Mouse (Mus musculus): ENCODE measurements at regions not wholly inside any gene's neighbourhood (a gene's known extent, or its start where the extent isn't known, plus 50 kb on each side); places are given as distances from the start of the nearest gene placed in this dataset.

DNA sequence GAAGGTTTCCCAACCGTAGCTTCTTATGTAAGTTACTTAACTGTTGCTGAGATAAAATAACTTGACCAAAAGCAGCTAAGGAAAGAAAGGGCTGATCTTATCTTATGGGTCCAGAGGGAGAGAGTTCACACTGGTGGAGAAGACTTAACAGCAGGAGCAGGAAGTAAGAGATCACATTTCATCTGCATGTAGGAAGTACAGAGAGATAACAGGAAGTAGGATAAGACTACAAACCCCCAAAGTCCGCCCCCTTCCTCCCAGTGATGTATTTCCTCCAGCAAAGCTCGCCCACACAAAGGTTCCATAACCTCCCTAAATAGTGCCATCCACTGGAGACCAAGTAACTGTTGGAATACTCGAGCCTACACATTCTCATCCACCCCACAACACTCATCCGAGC, 79.2 kb upstream of the Tbc1d5 start:
- 85% methylated on average over 5 of the region's 5 CpGs for WGBS
- Histone ChIP-seq H3K9ac (ENCODE audit: low read length) (no peak overlapping the region), H3K27ac (replicated peaks; ENCODE audit: low read depth, low read length) (no peak overlapping the region), H3K4me1 (ENCODE audit: control insufficient read depth, insufficient read depth, low read length) (no peaks in the 10 kb centered on the region), H3K9me3 (ENCODE audit: control insufficient read depth, low read length) (no peaks in the 10 kb centered on the region), H3K4me3 (ENCODE audit: low read depth, low read length) (no peak overlapping the region), H3K36me3 (ENCODE audit: control insufficient read depth, insufficient read depth, low read length) (no peaks in the 10 kb centered on the region), H3K27me3 (ENCODE audit: control insufficient read depth, insufficient read depth, low read length) (no peaks in the 10 kb centered on the region), H3K4me2 (ENCODE audit: low read depth, severe bottlenecking) (no peak overlapping the region)
- DNase-seq (ENCODE audit: low spot score), result no peak
- no peak for ATAC-seq (ENCODE audit: insufficient number of reproducible peaks, low FRiP score, low TSS enrichment, low read depth)

- H3K27ac ChIP-seq (replicated peaks; ENCODE audit: low read depth, low read length), result no peak overlapping the region
- no peak overlapping the region for H3K4me3 ChIP-seq (ENCODE audit: low read depth, low read length)
- H3K9me3 ChIP-seq (ENCODE audit: control insufficient read depth, low read length), result no peaks in the 10 kb centered on the region
- ATAC-seq (ENCODE audit: insufficient number of reproducible peaks, low FRiP score, low TSS enrichment, low read depth), result no peak
- H3K4me1 ChIP-seq (ENCODE audit: control insufficient read depth, insufficient read depth, low read length), result no peaks in the 10 kb centered on the region
- no peak overlapping the region for H3K4me2 ChIP-seq (ENCODE audit: low read depth, severe bottlenecking)
- no peaks in the 10 kb centered on the region for H3K27me3 ChIP-seq (ENCODE audit: control insufficient read depth, insufficient read depth, low read length)
- WGBS, result 86% methylated on average over 6 of the region's 6 CpGs
- H3K9ac ChIP-seq (ENCODE audit: low read length), result no peak overlapping the region
- no peaks in the 10 kb centered on the region for H3K36me3 ChIP-seq (ENCODE audit: control insufficient read depth, insufficient read depth, low read length)
- DNase-seq (ENCODE audit: low spot score), result no peak
These were observed 69.4 kb upstream of the Tbc1d5 start for GRCm38 (mm10) chr17:51248543-51248942.

GRCm38 (mm10) chr17:51246038-51246437, 66.9 kb upstream of the Tbc1d5 start:
- Histone ChIP-seq H3K9me3 (ENCODE audit: control insufficient read depth, low read length) (no peaks in the 10 kb centered on the region), H3K4me1 (ENCODE audit: control insufficient read depth, insufficient read depth, low read length) (no peaks in the 10 kb centered on the region), H3K27me3 (ENCODE audit: control insufficient read depth, insufficient read depth, low read length) (no peaks in the 10 kb centered on the region), H3K36me3 (ENCODE audit: control insufficient read depth, insufficient read depth, low read length) (no peaks in the 10 kb centered on the region), H3K4me3 (ENCODE audit: low read depth, low read length) (no peak overlapping the region), H3K9ac (ENCODE audit: low read length) (no peak overlapping the region), H3K4me2 (ENCODE audit: low read depth, severe bottlenecking) (no peak overlapping the region), H3K27ac (replicated peaks; ENCODE audit: low read depth, low read length) (no peak overlapping the region)
- DNase-seq (ENCODE audit: low spot score) (no peak), ATAC-seq (ENCODE audit: insufficient number of reproducible peaks, low FRiP score, low TSS enrichment, low read depth) (no peak)
- 88% methylated on average over 3 of the region's 3 CpGs for WGBS

GRCm38 (mm10) chr17:51240360-51240993, 61.3 kb upstream of the Tbc1d5 start:
- 69% methylated on average over 4 of the region's 5 CpGs for WGBS
- no peak for ATAC-seq (ENCODE audit: insufficient number of reproducible peaks, low FRiP score, low TSS enrichment, low read depth)

GRCm38 (mm10) chr17:51239465-51239864, 60.3 kb upstream of the Tbc1d5 start:
- Histone ChIP-seq H3K4me1 (ENCODE audit: control insufficient read depth, insufficient read depth, low read length) (no peaks in the 10 kb centered on the region), H3K9me3 (ENCODE audit: control insufficient read depth, low read length) (no peaks in the 10 kb centered on the region), H3K4me2 (ENCODE audit: low read depth, severe bottlenecking) (no peak overlapping the region), H3K36me3 (ENCODE audit: control insufficient read depth, insufficient read depth, low read length) (no peaks in the 10 kb centered on the region), H3K9ac (ENCODE audit: low read length) (no peak overlapping the region), H3K27ac (replicated peaks; ENCODE audit: low read depth, low read length) (no peak overlapping the region), H3K27me3 (ENCODE audit: control insufficient read depth, insufficient read depth, low read length) (no peaks in the 10 kb centered on the region), H3K4me3 (ENCODE audit: low read depth, low read length) (no peak overlapping the region)
- no peak for DNase-seq (ENCODE audit: low spot score)
- ATAC-seq (ENCODE audit: insufficient number of reproducible peaks, low FRiP score, low TSS enrichment, low read depth), result no peak
- WGBS, result 77% methylated on average over 3 of the region's 3 CpGs

More at GRCm38 (mm10) chr17:51240360-51240993, 61.3 kb upstream of the Tbc1d5 start:
- Histone ChIP-seq H3K9me3 (ENCODE audit: control insufficient read depth, low read length) (no peaks in the 10 kb centered on the region), H3K4me1 (ENCODE audit: control insufficient read depth, insufficient read depth, low read length) (no peaks in the 10 kb centered on the region), H3K27ac (replicated peaks; ENCODE audit: low read depth, low read length) (no peak overlapping the region), H3K36me3 (ENCODE audit: control insufficient read depth, insufficient read depth, low read length) (no peaks in the 10 kb centered on the region), H3K9ac (ENCODE audit: low read length) (no peak overlapping the region), H3K27me3 (ENCODE audit: control insufficient read depth, insufficient read depth, low read length) (no peaks in the 10 kb centered on the region), H3K4me3 (ENCODE audit: low read depth, low read length) (no peak overlapping the region), H3K4me2 (ENCODE audit: low read depth, severe bottlenecking) (no peak overlapping the region)
- no peak for DNase-seq (ENCODE audit: low spot score)
